Mouse (Mus musculus): ENCODE data around the gene Dexi.

The Dexi gene

DNA sequence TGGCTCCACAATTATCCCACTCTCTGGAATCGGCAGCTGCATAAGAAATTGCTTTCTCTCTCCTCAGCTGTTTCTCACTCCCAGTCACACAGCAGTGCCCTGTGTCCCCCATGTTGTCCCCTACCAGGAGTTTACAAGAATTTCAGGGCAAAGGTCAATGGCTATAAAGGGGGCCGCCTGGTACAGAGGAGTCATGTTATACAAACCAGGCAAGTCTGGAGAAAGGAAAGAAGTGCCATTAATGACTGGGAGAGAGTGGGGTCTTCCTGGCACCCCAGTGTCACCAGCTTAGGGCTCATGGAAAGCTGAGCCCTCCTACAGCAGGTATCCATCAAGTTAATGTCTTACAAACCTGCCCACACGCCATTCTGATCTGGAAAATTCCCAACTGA lies 88.3 kb downstream of the Dexi start:
- no peak for DNase-seq (ENCODE audit: low spot score in 2 of 2)

- no peak for DNase-seq (ENCODE audit: low spot score in 2 of 2)
Measured at GRCm38 (mm10) chr16:10453872-10454582, 88.8 kb downstream of the Dexi start.
